19 mouse cellular contexts compared by ENCODE assay signal in genomic region chr17:46866836-46867235, GRCm38 (mm10). TPM values are rescaled to one million over a fixed set of nuclear protein-coding genes. Genes with fewer than 3 reads are reported as not detected.
DNase-seq lines count a peak whose midpoint lies in the region.
"Had no signal": no experiment of that assay in that cellular context is flagged by ENCODE, and none has a peak within 500 bp of the region (broad histone marks: within the 10 kb centered on the region; RNA-seq: fewer than 3 reads in every experiment).

No protein-coding gene starts in this region.

- 94% methylated on average over 12 of the region's 12 CpGs for WGBS in forebrain, embryonic 10.5 days

- no peak overlapping the region for H3K27ac ChIP-seq in forebrain, embryonic 10.5 days
- H3K27ac ChIP-seq: embryonic facial prominence, embryonic 10.5 days; liver, embryonic 13.5 days had no signal

- peak; percentile 87 to 89 for DNase-seq in adrenal gland, adult (ENCODE audit: inconsistent age in 2 of 2, low spot score in 1 of 2)
- DNase-seq in adrenal gland, postnatal 4 days (ENCODE audit: low spot score in 2 of 2) = no peak
- DNase-seq in right cerebral cortex, adult 18-20 months = peak; percentile 57
- DNase-seq in right cerebral cortex, postnatal 25 days = no peak
- peak; percentile 76 to 84 for DNase-seq in adrenal gland, postnatal 36 days
- DNase-seq in neural tube, embryonic 10.5 days (ENCODE audit: extremely low spot score, low spot score) = no peak
- DNase-seq in natural killer cell, adult 2 months (ENCODE audit: low spot score in 2 of 2) = no peak
- DNase-seq in forebrain, embryonic 10.5 days (ENCODE audit: extremely low spot score, low spot score) = no peak
- DNase-seq: cerebellum, postnatal 14 days; gastrocnemius, postnatal 36 days; heart, postnatal 4 days; kidney, adult 8-10 months; liver, embryonic 13.5 days; thymus, postnatal 4 days had no signal

- H3K4me1 ChIP-seq in forebrain, embryonic 10.5 days = no peaks in the 10 kb centered on the region
- H3K4me1 ChIP-seq: embryonic facial prominence, embryonic 10.5 days had no signal

- H3K36me3 ChIP-seq in forebrain, embryonic 10.5 days (replicated peaks) = no peaks in the 10 kb centered on the region
- H3K36me3 ChIP-seq: embryonic facial prominence, embryonic 10.5 days; liver, embryonic 13.5 days had no signal

- H3K4me3 ChIP-seq in forebrain, embryonic 10.5 days = no peak overlapping the region
- H3K4me3 ChIP-seq: embryonic facial prominence, embryonic 10.5 days; liver, embryonic 13.5 days had no signal

- no peaks in the 10 kb centered on the region for H3K27me3 ChIP-seq in forebrain, embryonic 10.5 days (ENCODE audit: poor library complexity, severe bottlenecking)
- H3K27me3 ChIP-seq: liver, embryonic 13.5 days had no signal

- H3K9me3 ChIP-seq in forebrain, embryonic 10.5 days = no peaks in the 10 kb centered on the region
- H3K9me3 ChIP-seq: embryonic facial prominence, embryonic 10.5 days; liver, embryonic 13.5 days had no signal

RNA-seq across cellular contexts. Expression of gene Bicral, which starts 8.6 kb away (rescaled TPM):
- total RNA-seq in adrenal gland, postnatal 4 days (2021) = 10 to 100 TPM; 21.6 to 24.8 TPM
- 10 to 100 TPM; 23.0 to 24.3 TPM for total RNA-seq in adrenal gland, postnatal 36 days (2021)
- polyA plus RNA-seq in forebrain, embryonic 10.5 days (2016; fragmentation: Nextera tagmentation; extraction: Ambion mirVana) = 2.9 and 4.1 TPM in 2 replicates

RNA-seq across cellular contexts. Expression of gene Tbcc, which starts 23.6 kb away (rescaled TPM):
- total RNA-seq in adrenal gland, postnatal 4 days (2021) = 10 to 100 TPM; 26.1 to 27.4 TPM
- 10 to 100 TPM; 20.9 to 21.9 TPM for total RNA-seq in adrenal gland, postnatal 36 days (2021)
- 43.1 and 48.4 TPM in 2 replicates for polyA plus RNA-seq in forebrain, embryonic 10.5 days (2016; fragmentation: Nextera tagmentation; extraction: Ambion mirVana)

RNA-seq across cellular contexts. Expression of gene Prph2, which starts 43.4 kb away (rescaled TPM):
- not detected for total RNA-seq in adrenal gland, postnatal 4 days (2021)
- not detected for total RNA-seq in adrenal gland, postnatal 36 days (2021)
- polyA plus RNA-seq in forebrain, embryonic 10.5 days (2016; fragmentation: Nextera tagmentation; extraction: Ambion mirVana) = not detected in 2 replicates
- total RNA-seq: gastrocnemius, postnatal 36 days; heart, postnatal 4 days; layer of hippocampus, adult 18-20 months; left cerebral cortex, postnatal 25 days had no signal
- polyA plus RNA-seq: embryonic facial prominence, embryonic 10.5 days; heart, embryonic 11.5 days; liver, embryonic 13.5 days; lung, embryonic 16.5 days had no signal

Comparison
In these comparisons a context has a peak if more than half of its experiments do, and no peak if none do; other contexts are left out.
1. DNase-seq: peak in adrenal gland, adult (2 of 2), right cerebral cortex, adult 18-20 months (single experiment) and adrenal gland, postnatal 36 days (2 of 2); none in adrenal gland, postnatal 4 days (0 of 2), right cerebral cortex, postnatal 25 days (single experiment), neural tube, embryonic 10.5 days (single experiment), natural killer cell, adult 2 months (0 of 2) and forebrain, embryonic 10.5 days (single experiment).